35 mouse cellular contexts compared by ENCODE assay signal in genomic region chr11:51242897-51243296, GRCm38 (mm10). TPM values are rescaled to one million over a fixed set of nuclear protein-coding genes. Genes with fewer than 3 reads are reported as not detected.
DNase-seq lines count a peak whose midpoint lies in the region; ATAC-seq and TF ChIP-seq lines count a peak whose summit lies in the region.
"Had no signal": no experiment of that assay in that cellular context is flagged by ENCODE, and none has a peak within 500 bp of the region (broad histone marks: within the 10 kb centered on the region; RNA-seq: fewer than 3 reads in every experiment).

No protein-coding gene starts in this region.

- H3K9me3 ChIP-seq in liver, embryonic 14.5 days (ENCODE audit: control insufficient read depth, low read length): no peaks in the 10 kb centered on the region
- H3K9me3 ChIP-seq in CH12.LX (replicated peaks; ENCODE audit: low read length): no peaks in the 10 kb centered on the region
- no peaks in the 10 kb centered on the region for H3K9me3 ChIP-seq in heart, embryonic 10.5 days
- H3K9me3 ChIP-seq: forebrain, embryonic 12.5 days; intestine, embryonic 15.5 days; limb, embryonic 10.5 days; limb, embryonic 15.5 days had no signal

- no peak for ATAC-seq in liver, embryonic 14.5 days (ENCODE audit: insufficient read depth)
- ATAC-seq: hindbrain, embryonic 16.5 days; intestine, embryonic 15.5 days; midbrain, embryonic 16.5 days had no signal

- no peak for TF ChIP-seq POLR2A in heart, adult 2 months (IDR thresholded peaks at IDR 0.05; ENCODE audit: insufficient read depth, low read depth, low read length)
- TF ChIP-seq POLR2A in CH12.LX (IDR thresholded peaks at IDR 0.05; ENCODE audit: low read depth, low read length): no peak

- no peaks in the 10 kb centered on the region for H3K36me3 ChIP-seq in heart, adult 2 months (ENCODE audit: control insufficient read depth, insufficient read depth, low read length)
- H3K36me3 ChIP-seq in liver, embryonic 14.5 days (replicated peaks; ENCODE audit: control insufficient read depth, insufficient read depth, low read depth): no peaks in the 10 kb centered on the region
- H3K36me3 ChIP-seq in CH12.LX (replicated peaks in 1 of 2; ENCODE audit: control insufficient read depth in 1 of 2, insufficient read depth in 1 of 2, low read length in 1 of 2): no peaks in the 10 kb centered on the region
- no peaks in the 10 kb centered on the region for H3K36me3 ChIP-seq in heart, embryonic 10.5 days
- H3K36me3 ChIP-seq: forebrain, embryonic 12.5 days; intestine, embryonic 15.5 days; limb, embryonic 10.5 days; limb, embryonic 15.5 days; neural tube, embryonic 13.5 days had no signal

- no peak overlapping the region for H3K4me2 ChIP-seq in liver, embryonic 14.5 days (ENCODE audit: low read depth)
- H3K4me2 ChIP-seq in CH12.LX (ENCODE audit: insufficient read depth, low read depth, poor library complexity, severe bottlenecking): no peak overlapping the region
- H3K4me2 ChIP-seq: forebrain, embryonic 12.5 days; intestine, embryonic 15.5 days; limb, embryonic 15.5 days; midbrain, embryonic 11.5 days; neural tube, embryonic 13.5 days had no signal

- H3K4me3 ChIP-seq in heart, adult 2 months: no peak overlapping the region
- no peak overlapping the region for H3K4me3 ChIP-seq in liver, embryonic 14.5 days (ENCODE audit: insufficient read depth in 1 of 2, low read depth in 2 of 2, low read length in 2 of 2)
- no peak overlapping the region for H3K4me3 ChIP-seq in CH12.LX (replicated peaks in 1 of 3; ENCODE audit: low read depth in 2 of 3, low read length in 2 of 3, poor library complexity in 1 of 3)
- H3K4me3 ChIP-seq in heart, embryonic 10.5 days: no peak overlapping the region
- H3K4me3 ChIP-seq: erythroblast, embryonic 14.5 days; forebrain, embryonic 12.5 days; intestine, embryonic 15.5 days; limb, embryonic 10.5 days; limb, embryonic 15.5 days; neural tube, embryonic 13.5 days had no signal

- H3K79me2 ChIP-seq in heart, adult 2 months (replicated peaks; ENCODE audit: control insufficient read depth, insufficient read depth, low read length): no peaks in the 10 kb centered on the region
- no peaks in the 10 kb centered on the region for H3K79me2 ChIP-seq in CH12.LX (replicated peaks; ENCODE audit: control insufficient read depth, extremely low read depth, insufficient read depth, poor library complexity, severe bottlenecking)

- intact Hi-C loops in heart, adult 2 months (cut with DNase I): no loop called here

- WGBS in heart, adult 2 months: 78% methylated on average over 2 of the region's 2 CpGs
- WGBS in liver, embryonic 14.5 days (ENCODE audit: insufficient replicate concordance): 55% methylated on average over 2 of the region's 2 CpGs
- 74% methylated on average over 2 of the region's 2 CpGs for WGBS in heart, embryonic 10.5 days

- H3K27ac ChIP-seq in heart, adult 2 months: no peak overlapping the region
- H3K27ac ChIP-seq in liver, embryonic 14.5 days: no peak overlapping the region
- H3K27ac ChIP-seq in CH12.LX (ENCODE audit: insufficient read depth, low read depth): no peak overlapping the region
- H3K27ac ChIP-seq in heart, embryonic 10.5 days: no peak overlapping the region
- H3K27ac ChIP-seq: forebrain, embryonic 12.5 days; intestine, embryonic 15.5 days; limb, embryonic 10.5 days; limb, embryonic 15.5 days; neural tube, embryonic 13.5 days had no signal

- in situ Hi-C loops in CH12.LX (cut with MboI; ENCODE audit: low pct_ligation_motif_present, low pct_unique_long_range_greater_than_20kb, low sequenced_read_pairs): no loop called here

- peak; percentile 45 for TF ChIP-seq CTCF in heart, adult 2 months (IDR thresholded peaks at IDR 0.05)
- peak; percentile 16; the same call in 1 of the 2 replicates for TF ChIP-seq CTCF in liver, embryonic 14.5 days (IDR thresholded peaks at IDR 0.05; ENCODE audit: low read depth)
- TF ChIP-seq CTCF in CH12.LX (conservative IDR thresholded peaks at IDR 0.05 in 1 of 2, IDR thresholded peaks at IDR 0.05 in 1 of 2; ENCODE audit: low read depth in 2 of 2, low read length in 2 of 2): peak in 1 of 2 experiments; percentile 61; a peak in 2 of 4 replicates

- no peak for DNase-seq in heart, adult 2 months
- DNase-seq in heart, adult 9 months (ENCODE audit: low spot score in 2 of 2): no peak
- no peak for DNase-seq in liver, embryonic 14.5 days (ENCODE audit: low read depth in 3 of 3, low spot score in 3 of 3)
- DNase-seq in liver (no peak), CH12.LX (ENCODE audit: extremely low read depth) (peak; percentile 7)
- DNase-seq in naive thymus-derived CD4-positive, alpha-beta T cell, adult 2 months (ENCODE audit: low read depth): peak; percentile 24
- no peak for DNase-seq in heart, embryonic 10.5 days (ENCODE audit: low spot score)
- DNase-seq in T-cell, adult 2 months (ENCODE audit: low spot score): no peak
- DNase-seq: adrenal gland, postnatal 10 days; cerebellum, adult 11 months; cerebellum, adult 9-11 months; gastrocnemius, postnatal 36 days; heart, adult 18-20 months; heart, postnatal 14 days; kidney, adult 8-10 months; kidney, postnatal 25 days; lung, postnatal 36 days had no signal

- no peaks in the 10 kb centered on the region for H3K4me1 ChIP-seq in heart, adult 2 months (ENCODE audit: control insufficient read depth, insufficient read depth, low read length)
- H3K4me1 ChIP-seq in liver, embryonic 14.5 days (replicated peaks; ENCODE audit: control insufficient read depth in 2 of 2, insufficient read depth in 2 of 2, low read length in 1 of 2): no peaks in the 10 kb centered on the region
- H3K4me1 ChIP-seq in CH12.LX (ENCODE audit: control insufficient read depth in 1 of 2, insufficient read depth in 2 of 2): no peaks in the 10 kb centered on the region
- H3K4me1 ChIP-seq in heart, embryonic 10.5 days: no peaks in the 10 kb centered on the region
- H3K4me1 ChIP-seq: forebrain, embryonic 12.5 days; intestine, embryonic 15.5 days; limb, embryonic 10.5 days; limb, embryonic 15.5 days; neural tube, embryonic 13.5 days had no signal

- no peak overlapping the region for H3K9ac ChIP-seq in heart, adult 2 months (ENCODE audit: low read depth, low read length)
- H3K9ac ChIP-seq in liver, embryonic 14.5 days (replicated peaks): no peak overlapping the region
- H3K9ac ChIP-seq in CH12.LX (ENCODE audit: insufficient read depth, low read depth): no peak overlapping the region
- H3K9ac ChIP-seq: forebrain, embryonic 12.5 days; intestine, embryonic 15.5 days; limb, embryonic 15.5 days; neural tube, embryonic 13.5 days had no signal

- no peak for TF ChIP-seq EP300 in heart, adult 2 months (IDR thresholded peaks at IDR 0.05; ENCODE audit: insufficient read depth, low read depth, low read length)
- no peak for TF ChIP-seq EP300 in liver, embryonic 14.5 days (IDR thresholded peaks at IDR 0.05; ENCODE audit: low read depth)
- TF ChIP-seq EP300 in CH12.LX (IDR thresholded peaks at IDR 0.05; ENCODE audit: low read length): no peak

- H3K27me3 ChIP-seq in heart, adult 2 months (ENCODE audit: control insufficient read depth, insufficient read depth, low read length): no peaks in the 10 kb centered on the region
- H3K27me3 ChIP-seq in liver, embryonic 14.5 days (ENCODE audit: control insufficient read depth, insufficient read depth, low read length): no peaks in the 10 kb centered on the region
- H3K27me3 ChIP-seq in CH12.LX (replicated peaks): peaks cover 4% of the 10 kb centered on the region
- H3K27me3 ChIP-seq in heart, embryonic 10.5 days (ENCODE audit: insufficient read depth, poor library complexity, severe bottlenecking): peaks cover 7% of the 10 kb centered on the region; the same call in 1 of the 2 replicates
- H3K27me3 ChIP-seq: forebrain, embryonic 12.5 days; intestine, embryonic 15.5 days; limb, embryonic 15.5 days; neural tube, embryonic 13.5 days had no signal

- dilution Hi-C loops in CH12.LX (cut with MboI; ENCODE audit: extremely low pct_ligation_motif_present, extremely low pct_unique_long_range_greater_than_20kb, low sequenced_read_pairs): no loop called here

- peak; percentile 55 for TF ChIP-seq RAD21 in CH12.LX (IDR thresholded peaks at IDR 0.05; ENCODE audit: low read depth, low read length)

RNA-seq across cellular contexts. Expression of gene Clk4, which starts 18.6 kb away (rescaled TPM):
- total RNA-seq in heart, adult 2 months (2021): 10 to 100 TPM; 32.5 to 41.9 TPM
- polyA plus RNA-seq in heart, adult 2 months (2012; rRNA removed): 26.2 and 42.8 TPM in 2 replicates
- polyA plus RNA-seq in liver, embryonic 14.5 days (2012; rRNA removed): 34.1 and 49.9 TPM in 2 replicates
- 45.2 and 55.8 TPM in 2 replicates for polyA plus RNA-seq in liver, embryonic 14.5 days (2014; fragmentation: Nextera tagmentation; extraction: Ambion mirVana)
- total RNA-seq in CH12.LX (2012; rRNA removed) (70.5 and 72.2 TPM in 2 replicates), CH12.LX (2014; rRNA removed) (93.4 and 105 TPM in 2 replicates)
- polyA plus RNA-seq in CH12.LX (2012; ENCODE audit: insufficient read length, low read depth): 64.1 and 70.8 TPM in 2 replicates
- polyA plus RNA-seq in heart, embryonic 10.5 days (2016; fragmentation: Nextera tagmentation; extraction: Ambion mirVana): 71.2 and 86.8 TPM in 2 replicates

RNA-seq across cellular contexts. Expression of gene BC049762, which starts 19.9 kb away (rescaled TPM):
- under 1 TPM in 1 of 2 experiments, not detected in 1; 0.41 TPM for total RNA-seq in heart, adult 2 months (2021)
- 0.23 and 0.84 TPM in 2 replicates for polyA plus RNA-seq in heart, adult 2 months (2012; rRNA removed)
- polyA plus RNA-seq in liver, embryonic 14.5 days (2012; rRNA removed): 0.18 and 0.38 TPM in 2 replicates
- polyA plus RNA-seq in liver, embryonic 14.5 days (2014; fragmentation: Nextera tagmentation; extraction: Ambion mirVana): 0.57 and 0.63 TPM in 2 replicates
- total RNA-seq in CH12.LX (2012; rRNA removed) (0.25 and 0.34 TPM in 2 replicates), CH12.LX (2014; rRNA removed) (0.36 TPM in 1 of 2 replicates, not detected in the other)
- 0.31 and 0.38 TPM in 2 replicates for polyA plus RNA-seq in CH12.LX (2012; ENCODE audit: insufficient read length, low read depth)
- polyA plus RNA-seq in heart, embryonic 10.5 days (2016; fragmentation: Nextera tagmentation; extraction: Ambion mirVana): 0.36 and 0.47 TPM in 2 replicates
- total RNA-seq: gastrocnemius, postnatal 36 days; heart, adult 18-20 months; heart, postnatal 14 days; layer of hippocampus, adult 18-20 months; layer of hippocampus, postnatal 14 days; megakaryocyte, adult 5-6 weeks had no signal
- polyA plus RNA-seq: erythroblast, embryonic 14.5 days; forebrain, embryonic 12.5 days; heart, embryonic 14.5 days; neural tube, embryonic 13.5 days had no signal

RNA-seq across cellular contexts. Expression of gene Gm12569, which starts 22.6 kb away (rescaled TPM):
- not detected for total RNA-seq in heart, adult 2 months (2021)
- polyA plus RNA-seq in heart, adult 2 months (2012; rRNA removed): not detected in 2 replicates
- polyA plus RNA-seq in liver, embryonic 14.5 days (2012; rRNA removed): not detected in 2 replicates
- not detected in 2 replicates for polyA plus RNA-seq in liver, embryonic 14.5 days (2014; fragmentation: Nextera tagmentation; extraction: Ambion mirVana)
- total RNA-seq in CH12.LX (2012; rRNA removed) (5.9 and 6.5 TPM in 2 replicates), CH12.LX (2014; rRNA removed) (2.1 and 2.9 TPM in 2 replicates)
- 2.0 and 2.6 TPM in 2 replicates for polyA plus RNA-seq in CH12.LX (2012; ENCODE audit: insufficient read length, low read depth)
- not detected in 2 replicates for polyA plus RNA-seq in heart, embryonic 10.5 days (2016; fragmentation: Nextera tagmentation; extraction: Ambion mirVana)
- total RNA-seq: adrenal gland, postnatal 10 days; gastrocnemius, postnatal 36 days; heart, adult 18-20 months; heart, postnatal 14 days; layer of hippocampus, adult 18-20 months; layer of hippocampus, postnatal 14 days; megakaryocyte, adult 5-6 weeks had no signal
- polyA plus RNA-seq: embryonic facial prominence, embryonic 14.5 days; erythroblast, embryonic 14.5 days; forebrain, embryonic 12.5 days; heart, embryonic 14.5 days; hindbrain, embryonic 11.5 days; hindbrain, embryonic 16.5 days; intestine, embryonic 15.5 days; limb, embryonic 10.5 days; limb, embryonic 15.5 days; liver, embryonic 16.5 days; lung, embryonic 16.5 days; midbrain, embryonic 11.5 days; midbrain, embryonic 16.5 days; neural tube, embryonic 13.5 days; stomach, embryonic 14.5 days had no signal

RNA-seq across cellular contexts. Expression of gene Col23a1, which starts 46.8 kb away (rescaled TPM):
- 1 to 10 TPM; 1.1 to 1.7 TPM for total RNA-seq in heart, adult 2 months (2021)
- 1.1 and 1.3 TPM in 2 replicates for polyA plus RNA-seq in heart, adult 2 months (2012; rRNA removed)
- polyA plus RNA-seq in liver, embryonic 14.5 days (2012; rRNA removed): 0.19 TPM in 2 replicates
- 0.10 and 0.11 TPM in 2 replicates for polyA plus RNA-seq in liver, embryonic 14.5 days (2014; fragmentation: Nextera tagmentation; extraction: Ambion mirVana)
- total RNA-seq in CH12.LX (2012; rRNA removed) (0.08 and 0.21 TPM in 2 replicates), CH12.LX (2014; rRNA removed) (0.04 and 0.11 TPM in 2 replicates)
- 0.20 and 0.38 TPM in 2 replicates for polyA plus RNA-seq in CH12.LX (2012; ENCODE audit: insufficient read length, low read depth)
- polyA plus RNA-seq in heart, embryonic 10.5 days (2016; fragmentation: Nextera tagmentation; extraction: Ambion mirVana): 10.2 and 12.1 TPM in 2 replicates
- polyA plus RNA-seq: erythroblast, embryonic 14.5 days had no signal

Comparison
In these comparisons a context has a peak if more than half of its experiments do, and no peak if none do; other contexts are left out.
1. DNase-seq: peak in CH12.LX (single experiment) and naive thymus-derived CD4-positive, alpha-beta T cell, adult 2 months (single experiment); none in heart, adult 2 months (0 of 2), heart, adult 9 months (0 of 2), liver, embryonic 14.5 days (0 of 3), liver (single experiment), heart, embryonic 10.5 days (single experiment) and T-cell, adult 2 months (single experiment).